Mouse (Mus musculus): ENCODE data around the gene Vmn1r3. TPM values are rescaled to one million over a fixed set of nuclear protein-coding genes. Genes with fewer than 3 reads are reported as not detected.
A peak's percentile ranks its signal among the peaks of the same experiment; 100 is the strongest.
"Not testable (repeated sequence)": the region's sequence is repeated elsewhere in the genome, so short reads cannot be mapped to it uniquely, and the experiment has no call there.

The Vmn1r3 gene
- total RNA-seq (2021) = under 1 TPM; 0.28 to 0.72 TPM
- 0.20 TPM in 1 of 2 replicates, not detected in the other for polyA plus RNA-seq (2012; rRNA removed)
- long read RNA-seq = 0 reads

DNA sequence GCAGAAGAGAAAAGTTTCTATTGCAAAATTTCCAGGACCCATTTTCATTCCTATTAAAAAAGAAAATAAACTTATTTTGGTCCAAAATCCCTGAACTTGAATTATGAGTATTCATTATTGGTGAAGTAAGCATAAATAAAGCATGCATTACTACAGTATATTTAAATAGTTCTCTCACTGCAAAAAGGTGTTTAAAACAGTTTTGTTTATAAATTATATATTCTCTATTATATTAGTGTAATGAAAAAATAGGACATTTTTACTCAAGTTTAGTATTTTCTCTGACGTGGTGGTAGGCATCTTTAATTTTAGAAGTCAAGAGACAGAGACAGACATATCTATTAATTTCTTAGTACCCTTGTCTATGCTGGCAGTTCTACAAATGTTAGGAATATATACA, at the start of gene Vmn1r3:
TSS of gene Vmn1r3 (minus strand) at position 101 of the 400 bp plus-strand sequence.
- not testable (repeated sequence) for DNase-seq

DNA sequence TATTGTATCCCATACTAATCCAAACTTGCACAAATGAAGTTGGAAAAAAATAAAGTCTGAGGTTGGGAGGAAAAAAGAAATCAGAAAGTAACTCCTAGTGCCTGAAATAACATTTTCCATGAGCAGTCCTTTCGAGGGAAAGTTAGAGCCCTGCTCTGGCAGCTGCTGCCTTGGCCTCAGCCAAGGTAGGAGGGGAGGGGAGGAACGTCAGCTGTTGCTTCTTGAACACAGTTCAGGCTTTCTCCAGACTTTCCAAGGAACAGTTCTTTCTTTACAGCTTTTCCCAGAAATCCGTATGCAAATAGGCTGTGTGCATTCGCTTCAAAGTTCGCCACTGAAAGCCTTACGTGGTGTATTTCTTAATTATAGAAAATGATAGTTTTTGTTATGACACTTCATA, 46.9 kb upstream of the Vmn1r3 start:
- DNase-seq = peak; percentile 60

DNA sequence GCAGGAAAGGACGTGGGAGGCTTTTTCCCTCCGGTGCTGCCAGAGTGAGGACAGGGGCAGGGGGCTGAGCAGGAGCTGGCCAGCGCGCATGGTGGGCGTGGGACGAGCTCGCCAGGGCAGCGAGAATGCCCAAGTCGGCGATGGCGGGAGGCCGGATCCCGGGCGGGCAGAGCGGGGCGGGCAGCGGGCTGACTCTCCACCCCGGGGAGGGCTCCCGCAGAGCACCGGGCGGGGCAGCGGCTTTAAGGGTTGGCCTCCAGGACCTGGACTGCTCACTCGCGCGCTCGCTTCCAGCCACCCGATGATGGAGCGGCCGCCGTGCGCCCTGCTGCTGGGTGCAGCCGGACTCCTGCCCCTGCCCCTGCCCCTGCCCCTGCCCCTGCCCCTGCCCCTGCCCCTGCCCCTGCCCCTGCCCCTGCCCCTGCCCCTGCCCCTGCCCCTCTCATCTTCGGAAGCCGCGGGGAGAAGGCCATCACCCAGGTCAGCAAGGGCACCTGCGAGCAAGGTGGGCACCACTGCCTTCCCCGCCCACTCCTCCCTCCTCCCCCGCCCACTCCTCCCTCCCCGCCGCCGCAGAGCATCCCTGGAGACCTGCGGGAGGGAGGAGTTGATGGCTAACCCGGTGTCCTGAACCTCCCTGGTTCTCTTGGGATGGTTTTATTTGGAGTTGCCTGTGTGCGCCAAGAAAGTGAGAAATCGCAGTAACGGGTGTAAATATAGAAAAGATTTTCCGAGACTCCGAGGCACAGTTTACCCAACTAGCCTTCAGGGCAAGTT, 45.9 kb upstream of the Vmn1r3 start:
- DNase-seq = peak; percentile 84

GRCm38 (mm10) chr4:3229532-3229931, 44.4 kb upstream of the Vmn1r3 start:
- DNase-seq = no peak

DNA sequence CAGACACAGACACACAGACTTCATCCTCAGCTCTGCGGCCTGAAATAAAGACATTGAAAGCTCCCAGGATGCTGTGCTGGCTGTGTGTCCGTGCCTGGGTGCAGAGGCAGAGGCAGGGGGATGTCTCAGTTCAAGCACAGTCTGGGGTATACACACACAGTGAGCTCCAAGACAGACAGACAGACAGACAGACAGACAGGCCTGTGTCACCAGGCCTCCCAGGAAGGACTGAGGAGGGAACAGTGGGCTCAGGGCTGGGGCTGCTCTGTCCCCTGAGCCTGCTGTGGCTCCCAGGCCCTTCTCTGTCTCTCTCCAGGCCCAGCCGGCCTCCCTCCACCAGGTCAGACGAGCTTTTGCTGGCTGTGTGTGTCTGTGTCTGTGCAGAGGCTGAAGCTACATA, 43.3 kb upstream of the Vmn1r3 start:
- DNase-seq = no peak

DNA sequence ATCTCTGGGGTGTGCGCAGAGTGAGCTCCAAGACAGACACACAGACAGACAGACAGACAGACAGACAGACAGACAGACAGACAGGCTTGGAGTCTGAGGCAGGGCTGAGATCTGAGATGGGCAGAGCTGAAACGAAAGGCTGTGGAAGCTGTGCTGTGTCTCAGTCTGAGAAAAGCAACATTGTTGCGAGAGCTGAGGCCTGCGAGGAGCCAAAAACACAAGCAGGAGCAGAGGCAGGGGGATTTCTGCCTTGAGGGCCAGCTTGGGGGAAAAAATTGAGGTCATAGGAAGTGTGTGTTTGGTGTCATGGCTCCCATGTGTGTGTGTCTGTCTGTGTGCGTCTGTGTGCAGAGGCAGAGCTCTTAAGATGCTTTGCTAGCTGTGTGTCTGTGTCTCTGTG, 42.6 kb upstream of the Vmn1r3 start:
- DNase-seq = no peak

GRCm38 (mm10) chr4:3226488-3226887, 41.3 kb upstream of the Vmn1r3 start:
- no peak for DNase-seq

DNA sequence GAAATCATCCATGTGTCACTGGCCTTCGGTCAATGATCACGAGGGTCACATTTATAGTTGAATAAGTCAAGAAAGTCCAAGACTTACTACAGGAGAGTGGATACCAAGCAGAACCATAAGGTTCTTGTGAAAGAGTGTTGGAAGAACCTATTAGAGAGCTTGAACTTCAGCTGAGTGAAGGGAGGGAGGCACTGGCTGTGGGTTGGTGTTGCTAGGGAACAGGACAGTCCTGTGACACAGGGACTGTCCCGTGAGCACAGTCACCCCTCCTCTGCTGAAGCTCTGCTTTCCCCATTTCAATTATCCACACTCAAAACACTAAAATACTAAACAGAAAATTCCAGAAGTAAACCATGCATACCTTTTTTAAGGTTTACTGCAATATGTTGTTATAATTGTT, 40.3 kb upstream of the Vmn1r3 start:
- DNase-seq = not testable (repeated sequence)

DNA sequence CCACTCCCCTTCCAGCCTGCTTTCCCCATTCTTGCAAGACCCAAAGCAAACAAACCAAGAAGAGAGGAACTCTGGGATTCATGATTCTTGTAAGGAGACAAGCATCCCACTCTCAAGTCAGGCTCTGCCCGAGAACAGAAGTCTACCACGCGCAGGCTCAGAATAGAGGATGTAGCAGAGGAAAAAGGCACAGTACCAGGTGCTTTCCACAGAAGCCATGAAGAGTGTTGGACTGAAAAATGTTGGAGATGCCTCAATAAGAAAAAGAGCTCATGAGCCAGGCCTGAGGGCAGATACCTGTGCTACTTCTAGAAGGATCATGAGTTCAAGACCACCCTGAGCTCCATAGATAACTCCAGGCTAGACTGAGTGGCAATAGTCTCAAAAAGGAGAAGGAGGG, 39.7 kb upstream of the Vmn1r3 start:
- not testable (repeated sequence) for DNase-seq

DNA sequence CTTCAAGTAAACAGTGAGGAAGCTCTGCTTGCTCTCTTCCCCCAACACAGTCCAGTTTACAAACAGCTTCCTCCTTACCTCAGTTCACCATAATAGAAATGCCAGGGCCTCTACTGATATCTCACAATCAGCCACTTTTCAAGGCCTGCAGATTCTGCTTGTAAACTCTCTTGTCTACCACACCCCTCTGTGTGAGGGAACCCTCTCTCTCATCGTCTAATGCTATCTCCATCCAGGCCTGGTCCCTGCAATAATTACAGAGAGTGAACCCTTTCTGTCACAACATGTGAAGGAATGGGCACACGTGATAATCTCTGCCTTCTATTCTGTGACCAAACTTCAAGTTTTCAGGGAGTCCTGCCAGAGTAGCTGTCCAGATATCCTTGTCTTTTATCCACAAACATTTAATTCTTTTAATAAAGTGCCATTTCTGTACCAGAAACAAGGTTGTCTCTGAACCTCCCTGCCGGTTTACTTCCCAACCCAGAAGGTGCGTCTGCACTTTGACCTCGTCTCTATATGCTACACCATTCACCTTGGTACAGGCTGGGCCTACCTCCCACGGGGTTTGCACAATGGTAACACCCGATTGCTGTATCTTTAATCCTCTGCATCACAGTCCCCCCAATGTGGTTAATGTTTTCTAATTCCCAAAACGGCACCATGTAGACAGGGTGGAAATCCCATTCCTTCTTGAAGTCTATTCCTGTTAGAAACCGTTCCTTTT, 38.5 kb upstream of the Vmn1r3 start:
- not testable (repeated sequence) for DNase-seq

GRCm38 (mm10) chr4:3216382-3216781, 31.2 kb upstream of the Vmn1r3 start:
- not testable (repeated sequence) for DNase-seq

- not testable (repeated sequence) for DNase-seq
These were observed 28.2 kb upstream of the Vmn1r3 start for GRCm38 (mm10) chr4:3213349-3213748.

DNA sequence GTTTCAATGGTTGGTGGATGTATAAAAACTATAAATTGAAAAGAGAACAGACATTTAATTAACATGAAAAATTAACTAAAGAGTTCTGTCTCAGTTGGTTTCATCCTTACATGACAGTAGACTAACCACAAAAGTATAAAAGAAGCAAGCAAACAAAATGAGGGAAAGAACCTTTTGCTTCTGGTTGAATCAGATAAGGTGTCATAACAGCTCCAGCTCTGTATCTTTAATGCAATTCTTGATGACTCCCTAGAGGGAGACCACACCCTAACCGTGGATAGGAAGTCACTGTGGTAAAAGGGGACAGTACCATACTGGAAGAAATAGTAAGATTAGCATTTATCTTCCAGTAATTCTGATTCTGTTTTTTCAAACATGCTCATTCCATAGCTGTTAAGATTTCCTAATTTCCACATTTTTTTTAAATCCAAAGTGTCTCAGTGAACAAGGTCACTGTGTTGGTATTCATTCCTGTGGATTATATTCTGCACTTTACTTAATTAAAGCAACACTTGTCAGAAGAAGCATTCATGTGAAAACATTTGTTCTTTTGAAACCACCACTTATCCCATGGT, 24.6 kb upstream of the Vmn1r3 start:
- not testable (repeated sequence) for DNase-seq

DNA sequence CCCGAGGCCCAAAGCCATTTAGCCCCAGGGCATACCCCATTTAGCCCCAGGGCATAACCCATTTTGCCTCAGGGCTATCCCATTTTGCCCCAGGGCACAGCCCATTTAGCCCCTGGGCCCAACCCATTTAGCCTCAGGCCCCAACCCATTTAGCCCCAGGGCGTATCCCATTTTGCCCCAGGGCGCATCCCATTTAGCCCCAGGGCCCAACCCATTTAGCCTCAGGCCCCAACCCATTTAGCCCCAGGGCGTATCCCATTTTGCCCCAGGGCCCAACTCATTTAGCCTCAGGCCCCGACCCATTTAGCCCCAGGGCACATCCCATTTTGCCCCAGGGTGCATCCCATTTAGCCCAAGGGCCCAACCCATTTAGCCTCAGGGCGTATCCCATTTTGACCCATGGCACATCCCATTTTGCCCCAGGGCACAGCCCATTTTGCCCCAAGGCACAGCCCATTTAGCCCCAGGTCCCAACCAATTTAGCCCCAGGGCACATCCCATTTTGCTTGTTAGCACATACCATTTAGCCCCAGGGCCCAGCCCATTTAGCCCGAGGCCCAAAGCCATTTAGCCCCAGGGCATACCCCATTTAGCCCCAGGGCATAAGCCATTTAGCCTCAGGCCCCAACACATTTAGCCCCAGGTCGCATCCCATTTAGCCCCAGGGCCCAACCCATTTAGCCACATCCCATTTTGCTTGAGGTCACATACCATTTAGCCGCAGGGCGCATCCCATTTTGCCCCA, 8.2 kb downstream of the Vmn1r3 start:
- DNase-seq = not testable (repeated sequence)

DNA sequence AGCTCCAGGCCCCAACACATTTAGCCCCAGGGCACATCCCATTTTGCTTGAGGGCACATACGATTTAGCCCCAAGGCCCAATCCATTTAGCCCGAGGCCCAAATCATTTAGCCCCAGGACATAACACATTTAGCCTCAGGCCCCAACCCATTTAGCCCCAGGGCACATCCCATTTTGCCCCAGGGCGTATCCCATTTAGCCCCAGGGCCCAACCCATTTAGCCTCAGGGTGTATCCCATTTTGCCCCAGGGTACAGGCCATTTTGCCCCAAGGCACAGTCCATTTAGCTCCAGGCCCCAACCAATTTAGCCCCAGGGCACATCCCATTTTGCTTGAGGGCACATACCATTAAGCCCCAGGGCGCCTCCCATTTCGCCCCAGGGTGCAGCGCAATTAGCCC, 9.0 kb downstream of the Vmn1r3 start:
- DNase-seq = not testable (repeated sequence)

DNA sequence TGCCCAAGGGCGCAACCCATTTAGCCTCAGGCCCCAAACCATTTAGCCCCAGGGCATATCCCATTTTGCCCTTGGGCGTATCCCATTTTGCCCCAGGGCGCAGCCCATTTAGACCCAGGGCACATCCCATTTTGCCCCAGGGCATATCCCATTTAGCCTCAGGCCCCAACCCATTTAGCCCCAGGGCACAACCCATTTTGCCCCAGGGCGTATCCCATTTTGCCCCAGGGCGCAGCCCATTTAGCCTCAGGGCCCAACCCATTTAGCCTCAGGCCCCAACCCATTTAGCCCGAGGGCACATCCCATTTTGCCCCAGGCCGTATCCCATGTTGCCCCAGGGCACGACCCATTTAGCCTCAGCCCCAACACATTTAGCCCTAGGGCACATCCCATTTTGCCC, 9.4 kb downstream of the Vmn1r3 start:
- DNase-seq = not testable (repeated sequence)

GRCm38 (mm10) chr4:3174586-3174985, 10.6 kb downstream of the Vmn1r3 start:
- not testable (repeated sequence) for DNase-seq

GRCm38 (mm10) chr4:3167020-3167419, 18.1 kb downstream of the Vmn1r3 start, which contains the start of gene Vmn1r2:
Vmn1r2 (plus strand) TSS chr4:3167320.
- DNase-seq = not testable (repeated sequence)

DNA sequence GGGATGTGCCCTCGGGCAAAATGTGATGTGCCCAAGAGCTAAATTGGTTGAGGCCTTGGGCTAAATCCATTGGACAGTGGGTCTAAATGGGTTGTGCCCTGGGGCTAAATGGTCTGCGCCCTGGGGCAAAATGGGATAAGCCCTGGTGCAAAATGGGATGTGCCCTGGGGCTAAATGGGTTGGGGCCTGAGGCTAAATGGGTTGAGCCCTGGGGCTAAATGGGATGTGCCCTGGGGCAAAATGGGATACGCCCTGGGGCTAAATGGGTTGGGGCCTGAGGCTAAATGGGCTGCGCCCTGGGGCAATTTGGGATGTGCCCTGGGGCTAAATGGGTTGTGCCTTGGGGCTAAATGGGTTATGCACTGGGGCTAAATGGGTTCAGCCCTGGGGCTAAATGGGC, 20.1 kb downstream of the Vmn1r3 start:
- no peak for DNase-seq

DNA sequence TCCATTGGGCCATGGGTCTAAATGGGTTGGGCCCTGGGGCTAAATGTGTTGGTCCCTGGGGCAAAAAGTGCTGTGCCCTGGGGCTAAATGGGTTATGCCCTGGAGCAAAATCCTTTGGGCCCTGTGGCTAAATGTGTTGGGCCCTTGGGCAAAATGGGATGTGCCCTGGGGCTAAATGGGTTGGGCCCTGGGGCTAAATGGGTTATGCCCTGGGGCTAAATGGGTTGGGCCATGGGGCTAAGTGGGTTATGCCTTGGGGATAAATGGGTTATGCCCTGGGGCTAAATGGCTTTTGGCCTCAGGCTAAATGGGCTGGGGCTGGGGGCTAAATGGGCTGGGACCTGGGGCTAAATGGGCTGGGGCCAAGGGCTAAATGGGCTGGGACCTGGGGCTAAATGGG, 20.7 kb downstream of the Vmn1r3 start:
- DNase-seq = not testable (repeated sequence)

- DNase-seq = peak; percentile 41
These were observed 31.8 kb downstream of the Vmn1r3 start for GRCm38 (mm10) chr4:3153320-3153719.

GRCm38 (mm10) chr4:3147926-3148325, 37.2 kb downstream of the Vmn1r3 start:
- DNase-seq = not testable (repeated sequence)

Data from adrenal gland, adult 2 months (tissue).